Mouse (Mus musculus) embryonic facial prominence, embryonic 13.5 days (tissue): ENCODE results near the gene Rdh7. TPM values are rescaled to one million over a fixed set of nuclear protein-coding genes. Genes with fewer than 3 reads are reported as not detected.
"Not testable (repeated sequence)": the region's sequence is repeated elsewhere in the genome, so short reads cannot be mapped to it uniquely, and the experiment has no call there.

Experiments
- ATAC-seq: fragments of 200-750 bp; cut with Nextera tagmentation; 2 replicates; pipeline ENCODE4 v1.8.0; 2017; ENCODE audit warnings: low read depth; ENCODE audit not compliant: insufficient number of reproducible peaks, insufficient read depth, low FRiP score, low TSS enrichment
- H3K27ac ChIP-seq: fragments of 300-500 bp; sonication (generic); 2 replicates; pipeline ENCODE4 v1.5.1; 2015; ENCODE audit warnings: moderate library complexity, mild to moderate bottlenecking, inconsistent platforms
- H3K27me3 ChIP-seq: fragments of 300-500 bp; sonication (generic); 2 replicates; pipeline ENCODE4 v1.6.1; 2015; ENCODE audit warnings: mild to moderate bottlenecking, inconsistent platforms
- H3K36me3 ChIP-seq: fragments of 300-500 bp; sonication (generic); 2 replicates; pipeline ENCODE4 v1.6.1; 2015; ENCODE audit warnings: mild to moderate bottlenecking, inconsistent platforms
- H3K4me1 ChIP-seq: fragments of 300-500 bp; sonication (generic); 2 replicates; pipeline ENCODE4 v1.6.1; 2015; ENCODE audit warnings: inconsistent platforms
- H3K4me2 ChIP-seq: fragments of 300-500 bp; sonication (generic); 2 replicates; pipeline ENCODE4 v1.6.1; 2015; ENCODE audit warnings: moderate library complexity, mild to moderate bottlenecking, inconsistent platforms
- H3K4me3 ChIP-seq: fragments of 300-500 bp; sonication (generic); 2 replicates; pipeline ENCODE4 v1.5.1; 2015; ENCODE audit warnings: mild to moderate bottlenecking, inconsistent platforms
- H3K9ac ChIP-seq: fragments of 300-500 bp; sonication (generic); 2 replicates; pipeline ENCODE4 v1.6.1; 2015; ENCODE audit warnings: mild to moderate bottlenecking, inconsistent platforms
- H3K9me3 ChIP-seq: fragments of 300-500 bp; sonication (generic); 2 replicates; pipeline ENCODE4 v1.6.1; 2016; ENCODE audit warnings: inconsistent platforms
- WGBS: fragments of 180-500 bp; shearing (Covaris S2); methylation state at CpG from one replicate; pipeline ENCODE4 v1.1.7; 2015; ENCODE audit warnings: mixed read lengths; 5-methylcytosine and 5-hydroxymethylcytosine counted together
- polyA plus RNA-seq: library from polyadenylated mRNA; unstranded; fragments of >200 nt; fragmentation: Nextera tagmentation; extraction: Ambion mirVana; gene quantifications from 2 replicates; pipeline ENCODE4 v1.2.1, GENCODE M21; 2015

The Rdh7 gene
- polyA plus RNA-seq, 1 experiment from 2014 or later = not detected

DNA sequence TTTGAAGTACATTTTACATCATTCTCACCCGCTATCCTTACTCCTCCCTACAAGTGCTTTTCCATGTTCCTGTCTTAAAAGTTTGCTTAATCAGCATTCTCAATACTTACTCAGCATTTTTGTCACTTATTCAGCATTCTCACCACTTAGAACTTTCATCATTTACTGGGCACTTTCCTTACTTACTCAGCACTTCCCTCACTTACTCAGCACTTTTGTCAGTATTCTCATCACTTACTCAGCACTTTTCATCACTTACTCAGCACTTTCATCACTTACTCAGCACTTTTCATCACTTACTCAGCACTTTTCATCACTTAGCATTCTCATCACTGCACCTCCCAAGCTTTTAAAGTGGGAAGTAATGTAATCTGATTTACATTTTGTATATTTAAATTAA, 27.0 kb upstream of the Rdh7 start:
- Histone ChIP-seq H3K4me1 (no peaks in the 10 kb centered on the region), H3K27ac (no peak overlapping the region), H3K4me3 (no peak overlapping the region), H3K4me2 (no peak overlapping the region), H3K9me3 (no peaks in the 10 kb centered on the region), H3K36me3 (no peaks in the 10 kb centered on the region), H3K9ac (no peak overlapping the region), H3K27me3 (no peaks in the 10 kb centered on the region)
- WGBS = 85% methylated on average over 1 of the region's 1 CpGs
- no peak for ATAC-seq

DNA sequence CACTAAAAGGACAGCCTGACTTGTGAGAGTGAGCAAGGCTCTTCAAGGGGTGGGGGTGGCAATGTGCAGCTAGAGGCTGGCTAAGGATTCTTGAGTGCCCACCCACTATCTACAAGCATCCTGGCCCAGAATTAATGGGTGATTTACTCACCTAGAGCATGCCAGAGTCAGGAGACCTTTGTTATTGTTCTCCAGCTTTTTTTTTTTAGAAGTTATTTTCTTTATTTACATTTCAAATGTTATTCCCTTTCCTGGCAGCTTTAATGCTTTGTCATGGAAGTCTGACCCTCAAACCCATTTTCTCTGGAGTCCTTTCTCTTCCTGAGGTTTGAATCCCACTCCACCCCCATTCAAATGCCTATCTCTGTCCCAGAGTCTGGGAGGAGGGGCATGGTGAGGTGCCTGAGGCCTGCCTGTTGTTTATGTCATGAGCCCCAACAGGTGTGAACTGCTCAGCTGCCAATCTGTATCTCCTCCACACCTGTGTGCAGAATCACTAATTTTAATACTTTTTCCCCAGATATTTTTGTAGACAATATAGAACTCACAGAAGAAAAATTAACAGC, 18.9 kb upstream of the Rdh7 start:
- ATAC-seq = no peak
- Histone ChIP-seq H3K4me2 (no peak overlapping the region), H3K9me3 (no peaks in the 10 kb centered on the region), H3K27me3 (no peaks in the 10 kb centered on the region), H3K36me3 (no peaks in the 10 kb centered on the region), H3K4me1 (peaks cover 4% of the 10 kb centered on the region), H3K4me3 (no peak overlapping the region), H3K9ac (no peak overlapping the region), H3K27ac (no peak overlapping the region)

DNA sequence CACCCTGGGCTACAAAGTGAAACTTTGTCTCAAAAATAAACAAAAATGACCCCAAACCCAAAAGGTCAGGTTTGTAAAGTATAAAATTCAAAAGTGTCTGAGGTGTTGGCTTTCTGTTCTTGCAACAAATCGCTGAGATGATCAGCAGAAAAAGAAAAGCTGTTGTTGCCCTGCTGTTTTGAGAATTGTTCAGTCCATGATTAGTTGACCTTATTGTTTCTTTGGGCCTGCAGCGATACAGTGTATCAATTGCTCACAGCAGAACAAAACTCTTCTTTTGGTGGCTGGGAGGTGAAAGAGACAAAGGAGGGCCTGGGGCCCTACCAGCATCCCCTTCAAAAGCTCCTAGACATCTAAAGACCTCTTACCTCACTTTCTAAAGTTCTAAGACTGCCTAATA, 17.5 kb upstream of the Rdh7 start:
- H3K4me3 ChIP-seq = no peak overlapping the region
- no peaks in the 10 kb centered on the region for H3K36me3 ChIP-seq
- H3K9ac ChIP-seq = no peak overlapping the region
- ATAC-seq = no peak
- peaks cover 4% of the 10 kb centered on the region for H3K4me1 ChIP-seq
- H3K27me3 ChIP-seq = no peaks in the 10 kb centered on the region
- H3K9me3 ChIP-seq = no peaks in the 10 kb centered on the region
- no peak overlapping the region for H3K27ac ChIP-seq
- H3K4me2 ChIP-seq = no peak overlapping the region
- 82% methylated on average over 2 of the region's 2 CpGs for WGBS

DNA sequence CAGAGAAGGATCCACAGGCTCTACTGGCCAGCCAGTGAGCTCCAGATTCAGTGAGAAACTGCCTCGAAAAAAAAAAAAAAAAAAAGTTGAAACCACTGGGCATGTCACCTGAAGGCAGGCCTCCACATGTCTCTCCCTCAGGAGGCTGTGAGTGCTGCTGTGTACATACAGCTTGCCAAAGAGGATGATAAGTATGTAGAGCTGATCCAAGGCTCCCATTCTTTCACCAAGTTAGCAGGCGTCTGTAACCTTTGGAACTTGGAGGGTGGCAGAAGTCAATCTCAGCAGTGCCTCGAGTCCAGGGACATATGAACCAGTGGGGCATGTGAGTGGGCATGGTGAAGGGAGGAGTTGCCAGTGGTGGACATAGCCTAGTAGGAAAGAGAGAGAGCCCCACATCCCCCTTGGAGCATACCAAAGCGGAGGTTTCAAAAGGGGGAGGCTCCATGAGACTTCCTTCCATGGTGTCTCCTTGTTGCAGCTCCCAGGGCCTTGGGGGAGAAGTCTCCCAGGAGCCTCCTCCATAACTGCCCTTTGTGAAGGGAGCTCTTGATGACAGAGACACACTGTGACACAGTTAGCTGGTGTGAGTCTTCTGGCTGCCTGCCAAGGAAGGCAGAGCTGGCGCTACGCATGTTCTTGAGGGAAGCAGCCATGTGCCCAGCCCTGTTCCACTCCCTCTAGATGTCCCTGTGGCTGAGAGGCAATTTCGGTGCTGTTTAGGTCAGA, 16.3 kb upstream of the Rdh7 start:
- 0 out of 2 replicates have a peak, but pooled peaks have one; percentile 56 for ATAC-seq
- Histone ChIP-seq H3K36me3 (no peaks in the 10 kb centered on the region), H3K4me3 (no peak overlapping the region), H3K27ac (peak overlapping the region; percentile 11; the same call in 1 of the 2 replicates), H3K27me3 (no peaks in the 10 kb centered on the region), H3K4me1 (peaks cover 4% of the 10 kb centered on the region), H3K9ac (no peak overlapping the region), H3K4me2 (no peak overlapping the region), H3K9me3 (no peaks in the 10 kb centered on the region)
- WGBS = 59% methylated on average over 7 of the region's 7 CpGs

DNA sequence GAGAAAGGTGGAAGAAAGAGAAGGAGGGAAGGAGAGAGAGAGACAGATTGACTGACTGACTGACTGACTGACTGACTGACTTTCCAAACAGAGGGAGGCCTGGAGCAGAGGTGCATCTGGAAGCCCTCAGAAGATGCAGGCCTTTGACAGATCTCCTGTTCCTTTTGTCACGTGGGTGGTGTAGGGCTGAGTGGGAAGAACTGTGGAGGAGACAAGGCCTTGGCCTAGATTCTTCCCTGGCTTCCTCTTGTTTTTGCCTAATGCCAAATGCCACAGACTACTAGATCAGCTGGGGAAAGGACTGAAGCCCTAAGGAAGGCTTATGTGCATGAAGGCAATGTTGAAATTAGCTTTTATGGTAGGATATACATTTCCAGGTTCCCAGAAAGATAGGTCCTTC, 14.5 kb upstream of the Rdh7 start:
- H3K36me3 ChIP-seq = no peaks in the 10 kb centered on the region
- H3K9me3 ChIP-seq = no peaks in the 10 kb centered on the region
- no peak for ATAC-seq
- H3K4me3 ChIP-seq = no peak overlapping the region
- no peak overlapping the region for H3K4me2 ChIP-seq
- WGBS = 70% methylated on average over 1 of the region's 1 CpGs
- H3K27me3 ChIP-seq = no peaks in the 10 kb centered on the region
- peaks cover 4% of the 10 kb centered on the region for H3K4me1 ChIP-seq
- no peak overlapping the region for H3K9ac ChIP-seq
- H3K27ac ChIP-seq = no peak overlapping the region

GRCm38 (mm10) chr10:127901751-127902150, 13.1 kb upstream of the Rdh7 start:
- Histone ChIP-seq H3K27me3 (no peaks in the 10 kb centered on the region), H3K4me1 (peaks cover 4% of the 10 kb centered on the region), H3K4me3 (no peak overlapping the region), H3K9ac (no peak overlapping the region), H3K36me3 (no peaks in the 10 kb centered on the region), H3K9me3 (no peaks in the 10 kb centered on the region), H3K27ac (no peak overlapping the region), H3K4me2 (no peak overlapping the region)
- 83% methylated on average over 4 of the region's 4 CpGs for WGBS
- no peak for ATAC-seq

DNA sequence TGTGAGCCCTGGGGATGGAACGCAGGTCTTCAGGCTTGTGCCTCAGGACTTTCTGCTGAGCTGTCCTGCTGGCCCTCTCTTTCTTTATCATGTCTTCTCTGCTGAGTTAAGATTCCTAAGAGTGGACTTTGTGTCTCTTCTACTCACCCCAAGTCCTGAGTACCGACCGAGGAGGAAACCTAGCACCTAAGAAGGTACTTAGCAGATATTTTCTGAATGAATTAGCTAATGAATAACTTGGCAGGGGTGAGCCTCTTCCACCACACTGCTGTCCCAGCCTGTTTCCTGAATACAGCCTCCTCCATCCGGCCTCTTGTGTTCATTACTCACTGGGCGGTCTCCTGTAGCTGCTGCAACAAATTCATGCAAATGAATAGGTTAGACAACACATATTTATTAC, 11.2 kb upstream of the Rdh7 start:
- H3K27ac ChIP-seq = no peak overlapping the region
- no peaks in the 10 kb centered on the region for H3K36me3 ChIP-seq
- no peaks in the 10 kb centered on the region for H3K4me1 ChIP-seq
- 71% methylated on average over 5 of the region's 5 CpGs for WGBS
- no peak overlapping the region for H3K4me3 ChIP-seq
- no peak for ATAC-seq
- no peaks in the 10 kb centered on the region for H3K9me3 ChIP-seq
- no peaks in the 10 kb centered on the region for H3K27me3 ChIP-seq
- no peak overlapping the region for H3K9ac ChIP-seq
- H3K4me2 ChIP-seq = no peak overlapping the region

DNA sequence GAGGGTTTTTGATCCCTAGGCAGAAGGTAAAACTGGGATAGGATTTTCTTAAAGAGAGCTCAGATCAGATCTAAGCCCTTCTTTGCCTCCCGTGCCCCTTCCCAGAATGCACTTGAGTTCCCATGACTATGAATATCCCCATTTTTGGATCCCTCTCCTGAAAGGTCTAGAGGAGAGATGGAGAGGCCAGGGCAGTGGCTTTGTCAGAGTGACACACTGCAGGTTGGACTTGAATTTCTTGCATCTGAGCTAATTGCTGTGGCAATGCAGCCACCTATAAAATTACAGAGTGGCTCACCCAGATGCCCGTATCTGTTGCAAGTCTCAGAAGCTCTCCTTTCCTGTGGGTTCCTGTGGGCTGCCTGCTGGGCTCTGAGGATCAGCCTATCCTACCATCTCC, 9.6 kb upstream of the Rdh7 start, which contains the start of gene Sdr9c7:
Gene Sdr9c7, plus strand, starts transcription at position 301 of the 400 bp plus-strand sequence.
- 69% methylated on average over 2 of the region's 2 CpGs for WGBS
- no peak within 1 kb of the TSS for H3K27ac ChIP-seq
- no peaks in the 10 kb centered on the region for H3K36me3 ChIP-seq
- no peak within 1 kb of the TSS for H3K4me3 ChIP-seq
- H3K4me2 ChIP-seq = no peak within 1 kb of the TSS
- ATAC-seq = no peak
- H3K27me3 ChIP-seq = no peaks in the 10 kb centered on the region
- H3K9me3 ChIP-seq = no peaks in the 10 kb centered on the region
- H3K4me1 ChIP-seq = no peaks in the 10 kb centered on the region
- H3K9ac ChIP-seq = no peak within 1 kb of the TSS

GRCm38 (mm10) chr10:127897506-127897905, 8.9 kb upstream of the Rdh7 start:
- Histone ChIP-seq H3K4me3 (no peak overlapping the region), H3K36me3 (no peaks in the 10 kb centered on the region), H3K4me2 (no peak overlapping the region), H3K9me3 (no peaks in the 10 kb centered on the region), H3K9ac (no peak overlapping the region), H3K27ac (no peak overlapping the region), H3K4me1 (no peaks in the 10 kb centered on the region), H3K27me3 (no peaks in the 10 kb centered on the region)
- WGBS = 84% methylated on average over 3 of the region's 3 CpGs
- ATAC-seq = no peak

- Histone ChIP-seq H3K9ac (no peak overlapping the region), H3K9me3 (no peaks in the 10 kb centered on the region), H3K4me1 (no peaks in the 10 kb centered on the region), H3K4me2 (no peak overlapping the region), H3K4me3 (no peak overlapping the region), H3K27ac (no peak overlapping the region), H3K27me3 (no peaks in the 10 kb centered on the region), H3K36me3 (no peaks in the 10 kb centered on the region)
- 67% methylated on average over 5 of the region's 5 CpGs for WGBS
- no peak for ATAC-seq
These were observed 8.1 kb upstream of the Rdh7 start for GRCm38 (mm10) chr10:127896705-127897104.

GRCm38 (mm10) chr10:127893163-127894022, 4.8 kb upstream of the Rdh7 start:
- not testable (repeated sequence) for H3K9ac ChIP-seq, H3K4me1 ChIP-seq, H3K9me3 ChIP-seq, H3K36me3 ChIP-seq, ATAC-seq, H3K4me3 ChIP-seq, H3K27ac ChIP-seq, H3K27me3 ChIP-seq, H3K4me2 ChIP-seq
- 70% methylated on average over 5 of the region's 5 CpGs for WGBS

DNA sequence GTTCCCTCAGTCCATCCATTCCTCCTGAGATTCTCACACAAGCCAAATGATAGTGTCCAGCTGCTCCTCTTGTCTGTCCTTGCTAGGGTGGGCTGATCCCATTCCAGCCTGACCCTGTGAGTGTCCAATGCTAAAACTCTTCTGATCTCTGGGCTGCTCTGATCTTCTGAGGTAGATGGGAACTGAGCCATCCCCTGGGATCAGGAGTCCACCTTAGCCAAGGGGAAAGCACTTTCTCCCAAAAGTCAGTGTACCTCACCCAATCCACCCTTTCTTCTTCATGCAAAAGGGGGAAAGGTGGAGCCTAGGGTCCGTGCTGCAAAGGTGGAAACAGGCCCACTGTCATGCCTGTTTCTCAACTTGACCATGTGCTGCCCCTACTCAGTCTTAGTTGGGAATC, 2.9 kb upstream of the Rdh7 start:
- 80% methylated on average over 1 of the region's 1 CpGs for WGBS
- no peak overlapping the region for H3K4me3 ChIP-seq
- ATAC-seq = no peak

More for the DNA sequence above, 2.9 kb upstream of the Rdh7 start:
- H3K9me3 ChIP-seq = no peaks in the 10 kb centered on the region
- no peak overlapping the region for H3K4me2 ChIP-seq
- H3K36me3 ChIP-seq = no peaks in the 10 kb centered on the region
- H3K27ac ChIP-seq = no peak overlapping the region
- no peaks in the 10 kb centered on the region for H3K4me1 ChIP-seq
- no peaks in the 10 kb centered on the region for H3K27me3 ChIP-seq
- H3K9ac ChIP-seq = no peak overlapping the region
